Mouse (Mus musculus) kidney, postnatal 10 days (tissue): Measurements from ENCODE around the gene Cfap74.
"Not testable (repeated sequence)": the region's sequence is repeated elsewhere in the genome, so short reads cannot be mapped to it uniquely, and the experiment has no call there.

Source experiments
- DNase-seq: peaks from one replicate; pipeline ENCODE4 v3.0.0; 2021; ENCODE audit warnings: mixed read lengths

Cfap74 gene

DNA sequence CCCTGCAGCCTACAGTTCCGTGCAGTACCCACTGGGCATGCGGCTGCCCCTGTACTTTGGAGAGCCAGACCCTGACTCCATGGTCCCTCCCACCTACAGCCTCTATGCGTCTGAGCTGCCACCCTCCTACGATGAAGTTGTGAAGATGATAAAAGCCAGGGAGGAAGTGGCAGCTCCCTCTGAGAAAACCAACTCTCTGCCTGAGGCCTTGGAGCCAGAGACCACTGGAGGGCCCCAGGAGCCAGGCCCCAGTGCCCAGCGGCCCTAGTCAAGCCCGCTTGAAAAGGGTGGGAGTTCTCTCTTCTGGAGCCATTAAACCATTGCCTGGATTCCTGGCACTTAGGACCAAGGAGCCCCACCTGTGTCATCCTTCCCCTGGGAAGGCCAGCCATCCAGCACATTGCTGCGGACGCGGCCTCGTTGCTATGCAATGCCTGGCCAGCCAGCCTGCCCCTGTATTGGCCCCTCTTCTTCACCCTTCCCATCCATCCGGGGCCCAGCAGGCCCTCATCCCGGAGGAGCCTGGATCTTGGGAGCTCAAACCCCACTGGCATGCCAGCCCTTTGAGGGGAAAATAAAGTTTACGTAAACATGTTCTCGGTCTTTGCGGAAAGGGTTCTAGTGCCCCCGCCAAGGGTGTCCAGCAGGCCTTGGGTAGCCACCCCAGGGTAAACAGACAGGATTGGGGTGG is 61.4 kb downstream of the Cfap74 start:
- no peak for DNase-seq

DNA sequence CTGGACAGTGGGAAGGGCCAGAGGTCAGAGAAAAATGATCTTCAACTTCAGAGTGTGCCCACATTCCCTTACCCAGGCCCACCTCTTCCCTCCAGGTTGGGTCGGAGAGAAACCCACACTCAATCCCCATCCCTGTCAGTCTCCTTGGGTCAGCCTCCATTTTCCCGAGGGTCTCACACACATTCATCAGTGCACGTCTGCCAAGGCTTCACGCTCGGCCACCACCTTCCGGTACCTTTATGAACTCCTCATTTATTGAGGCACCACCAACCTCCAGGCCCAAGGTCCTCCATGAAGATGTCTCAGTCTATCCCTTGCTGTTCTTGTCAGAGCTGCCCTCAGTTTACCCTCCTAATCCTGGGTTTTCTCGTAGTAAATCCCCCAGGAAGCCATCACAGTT is 62.0 kb downstream of the Cfap74 start:
- DNase-seq = no peak

DNA sequence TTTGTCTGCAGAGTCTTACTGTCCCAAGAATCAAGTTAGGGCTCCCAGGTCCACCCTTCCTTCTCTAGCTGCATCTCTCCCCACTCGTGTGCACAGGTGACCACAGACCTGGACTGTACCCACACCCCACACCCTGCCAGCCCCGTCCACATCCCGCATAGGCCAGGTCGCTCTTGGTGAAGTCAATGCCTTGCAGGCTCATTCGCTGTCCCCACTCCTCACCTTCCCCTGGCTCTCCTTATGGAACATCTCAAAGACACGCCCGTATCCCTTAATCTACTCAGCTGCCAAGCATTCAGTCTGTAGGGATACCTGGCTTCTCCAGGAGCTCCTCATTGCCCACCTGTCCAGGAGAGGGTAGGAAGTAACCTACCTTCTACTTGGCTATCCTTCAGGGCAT is 62.4 kb downstream of the Cfap74 start:
- no peak for DNase-seq

DNA sequence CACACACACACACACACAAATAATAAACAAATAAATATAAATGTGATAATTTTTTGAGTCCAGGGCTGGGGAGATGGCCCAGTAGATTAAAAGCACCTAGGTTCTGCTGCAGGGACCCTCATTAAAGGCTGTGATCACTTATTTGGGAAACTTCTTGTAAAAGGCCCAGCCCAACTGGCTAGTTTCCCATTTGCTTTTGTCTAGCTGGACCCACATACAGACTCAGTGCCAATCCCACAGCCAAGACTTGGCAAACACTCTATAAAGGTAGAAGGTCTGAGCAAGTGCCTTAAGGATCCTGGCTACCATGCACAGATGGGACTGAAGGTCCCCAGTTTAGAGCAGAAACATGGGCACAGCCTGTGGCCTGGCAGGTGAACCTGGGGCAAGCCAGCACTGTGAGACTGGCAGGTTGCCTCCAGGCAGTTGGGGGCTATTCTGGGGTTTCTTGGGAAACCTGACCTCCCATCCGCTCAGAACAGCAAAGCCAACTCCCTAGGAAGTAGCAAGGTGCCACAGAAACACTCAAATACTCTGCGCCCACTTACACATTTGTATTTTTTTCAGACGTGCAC is 63.8 kb downstream of the Cfap74 start:
- DNase-seq = no peak

DNA sequence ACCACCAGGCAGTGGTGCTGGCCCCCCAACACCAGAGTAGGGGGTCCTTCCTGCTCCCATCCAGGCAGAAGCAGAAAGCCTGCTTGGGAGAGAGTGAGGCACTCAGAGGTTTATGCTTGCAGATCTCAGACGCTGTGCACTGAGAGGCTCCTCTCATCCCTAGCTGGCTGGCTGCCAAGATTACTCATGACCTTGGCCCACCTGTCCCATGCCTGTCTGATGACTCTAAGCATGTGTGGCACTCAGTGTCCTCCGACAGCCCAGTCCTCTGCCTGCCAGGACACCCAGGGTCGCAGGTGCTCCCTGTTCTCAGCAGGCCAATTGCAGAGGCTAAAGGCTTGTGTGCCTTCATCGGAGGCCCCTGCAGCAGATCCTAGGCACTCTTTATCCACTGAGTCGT is 64.3 kb downstream of the Cfap74 start:
- DNase-seq = peak; percentile 59

DNA sequence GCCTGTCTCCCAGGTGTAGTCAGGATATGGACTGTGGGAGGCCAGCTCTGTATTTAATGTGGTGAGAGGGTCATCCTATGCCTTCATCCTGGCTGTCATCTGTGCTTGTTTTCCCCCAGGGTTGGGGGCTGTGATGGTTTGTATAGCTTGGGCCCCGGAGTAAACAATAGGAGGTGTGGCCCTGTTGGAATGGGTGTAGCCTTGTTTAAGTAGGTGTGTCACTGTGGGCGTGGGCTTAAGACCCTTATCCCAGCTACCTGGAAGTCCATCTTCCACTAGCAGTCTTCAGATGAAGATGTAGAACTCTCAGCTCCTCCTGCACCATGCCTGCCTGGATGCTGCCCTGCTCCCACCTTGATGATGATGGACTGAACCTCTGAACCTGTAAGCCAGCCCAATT is 64.8 kb downstream of the Cfap74 start:
- not testable (repeated sequence) for DNase-seq

DNA sequence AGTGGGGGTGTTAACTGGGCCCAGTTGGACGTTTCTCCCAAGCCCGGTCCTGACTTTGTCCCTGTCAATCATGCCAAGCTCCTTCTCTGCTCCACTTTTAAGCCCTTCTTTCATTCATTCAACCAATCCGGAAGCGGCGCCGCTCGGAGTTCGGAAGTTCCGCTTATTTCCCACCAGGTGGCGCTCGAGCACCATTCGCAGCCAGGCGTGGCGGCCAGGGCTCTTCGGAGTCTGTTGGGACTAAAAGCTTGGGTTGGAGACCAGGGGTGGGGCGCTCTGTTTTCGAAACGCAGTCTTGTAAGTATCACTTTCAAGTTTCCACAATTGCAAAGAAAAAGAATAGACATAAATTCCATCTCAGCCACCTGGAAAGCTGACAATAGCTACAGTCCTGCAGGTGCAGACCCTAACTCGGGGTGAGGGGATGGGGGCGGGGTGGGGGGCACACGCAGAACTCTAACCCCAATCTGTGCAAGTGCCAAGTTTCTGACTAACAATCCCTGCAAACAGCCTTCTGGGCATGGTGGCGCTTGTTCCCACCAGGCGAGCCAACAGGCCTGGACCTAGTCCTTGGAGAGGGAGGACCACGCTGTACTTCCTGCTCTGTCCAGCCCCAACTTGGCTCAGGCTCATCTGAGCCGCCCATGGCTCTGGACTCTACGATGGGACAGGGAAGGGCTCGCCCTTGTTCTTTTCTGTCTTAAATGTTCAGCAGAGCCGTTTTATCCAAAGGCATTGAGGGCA is 72.6 kb downstream of the Cfap74 start:
- peak; percentile 87 for DNase-seq

DNA sequence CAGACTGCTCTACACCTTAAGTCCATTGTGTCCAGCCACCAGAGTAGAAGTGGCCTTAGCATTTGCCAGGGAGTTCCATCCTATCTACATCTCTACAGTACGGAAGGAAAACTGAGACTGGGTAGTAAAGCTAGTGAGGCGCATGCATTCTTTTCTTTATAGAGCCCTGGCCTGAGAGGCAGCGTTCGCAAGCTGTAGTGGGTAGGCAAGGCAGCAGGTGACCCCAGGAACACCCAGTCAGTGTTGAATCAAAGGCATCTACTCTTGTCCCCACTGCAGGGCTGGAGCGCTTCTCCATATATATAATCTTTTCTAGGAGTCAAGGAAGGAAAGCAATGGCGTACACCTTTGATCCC is 73.1 kb downstream of the Cfap74 start:
- DNase-seq = no peak

DNA sequence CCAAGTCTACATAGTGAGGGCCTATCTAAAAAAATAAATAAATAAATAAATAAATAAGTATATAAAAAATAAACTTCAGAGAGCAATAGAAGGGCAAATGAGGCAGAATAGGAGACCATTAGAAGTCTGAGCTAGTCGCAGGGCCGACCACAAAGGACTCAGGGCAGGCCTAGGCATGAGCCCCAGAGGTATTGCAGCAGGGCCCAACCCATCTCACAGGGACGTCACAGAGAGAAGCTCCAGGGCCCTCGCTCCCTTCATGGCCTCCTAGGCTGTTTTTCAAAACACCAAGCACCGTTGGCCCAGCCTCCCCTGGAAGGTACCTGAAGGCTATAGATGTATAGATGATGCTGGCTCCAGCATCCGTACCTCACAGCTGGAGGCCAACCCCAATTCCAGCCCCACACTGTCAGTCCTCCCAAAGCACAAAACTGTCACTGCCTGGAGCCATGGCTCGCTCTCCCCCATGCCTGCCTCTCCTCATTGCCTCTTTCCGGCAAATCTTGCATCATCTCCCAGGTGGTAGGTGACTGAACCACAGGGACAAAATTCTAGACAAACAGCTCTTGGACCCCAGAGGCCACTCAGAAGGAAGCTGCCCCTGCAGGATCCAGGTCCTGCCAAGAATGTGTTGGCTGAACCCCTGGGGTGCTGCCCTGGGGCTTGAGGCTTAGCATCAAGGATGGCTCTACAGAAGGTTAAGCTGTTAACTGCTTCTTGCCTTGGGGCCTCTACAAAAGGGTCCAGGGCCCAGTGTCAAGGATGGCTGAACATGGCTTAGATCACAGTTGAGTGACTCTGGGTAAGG is 73.9 kb downstream of the Cfap74 start:
- no peak for DNase-seq

DNA sequence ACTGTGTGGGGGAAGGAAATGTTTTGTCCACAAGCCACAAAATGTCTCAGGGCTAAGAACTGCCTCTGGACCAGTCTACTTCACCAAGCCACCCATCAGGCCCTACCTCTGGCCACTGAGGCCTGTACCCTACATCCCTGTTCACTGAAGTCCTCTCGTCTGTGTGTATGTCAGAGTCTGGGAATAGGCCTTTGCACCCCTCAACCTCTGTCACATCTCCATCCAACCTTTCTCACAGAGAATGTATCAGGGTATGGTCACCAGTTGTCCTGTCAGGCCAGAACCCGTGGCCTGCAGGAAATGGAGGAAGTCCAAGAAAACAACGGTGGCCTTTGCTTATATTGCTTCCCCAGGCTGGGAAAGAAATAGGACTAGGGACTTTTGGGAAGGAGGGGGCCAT is 76.5 kb downstream of the Cfap74 start:
- DNase-seq = no peak

DNA sequence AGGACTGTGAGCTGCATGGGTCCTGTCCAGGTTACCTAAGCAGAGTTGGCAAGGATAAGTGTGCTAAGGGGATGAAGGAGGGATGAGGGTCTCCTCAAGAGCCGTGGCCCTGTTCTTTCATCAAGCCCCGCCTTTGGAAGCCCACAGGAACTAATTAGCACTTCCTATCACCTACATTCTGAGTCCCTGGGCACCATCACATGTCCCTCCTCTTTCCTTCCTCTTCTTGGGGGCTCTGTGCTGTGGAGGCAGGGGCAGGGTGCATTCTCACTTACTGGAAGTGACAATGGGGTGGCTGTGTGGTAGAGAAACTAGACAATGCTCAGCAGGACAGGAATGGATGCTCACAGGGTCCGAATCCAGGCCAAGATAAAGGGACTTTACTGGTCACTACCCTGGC is 78.8 kb downstream of the Cfap74 start:
- no peak for DNase-seq

DNA sequence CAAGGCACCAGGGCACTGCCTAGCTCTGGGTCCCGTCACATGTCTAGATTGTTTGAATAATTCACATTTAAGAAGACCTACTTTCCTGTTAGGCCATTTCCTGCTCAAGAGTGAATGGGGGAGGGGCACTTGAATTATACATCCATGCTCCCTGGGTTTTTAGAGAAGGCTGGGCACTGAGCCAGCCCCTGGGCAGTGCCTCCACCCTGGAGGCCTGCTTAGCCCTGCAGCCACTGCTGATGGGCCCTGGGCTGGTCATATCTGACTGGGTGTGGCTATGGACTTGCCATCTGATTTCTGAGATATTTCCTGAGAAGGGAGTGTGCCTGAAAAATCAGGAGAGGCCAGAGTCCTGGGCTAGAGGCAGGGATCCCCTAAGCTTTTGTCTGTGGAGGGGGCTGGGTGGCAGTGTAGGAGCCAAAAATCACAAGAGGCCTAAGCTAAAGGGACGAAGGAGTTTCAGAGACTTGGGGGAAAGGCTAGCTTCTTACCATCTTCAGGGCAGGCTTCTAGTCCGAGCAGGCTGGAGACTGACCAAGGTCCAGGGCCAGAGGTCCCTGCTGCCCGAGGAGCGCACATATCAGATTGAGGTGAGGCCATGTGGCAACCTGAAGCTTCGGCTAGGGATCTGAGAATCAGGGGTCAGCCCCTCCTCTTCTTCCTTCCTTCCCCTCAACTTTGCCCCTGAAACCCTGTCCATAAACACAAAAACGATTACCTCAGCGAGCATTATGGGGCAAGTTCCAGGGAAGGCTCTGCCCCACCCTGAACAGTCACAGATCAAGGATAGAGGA is 79.4 kb downstream of the Cfap74 start:
- DNase-seq = peak; percentile 88

DNA sequence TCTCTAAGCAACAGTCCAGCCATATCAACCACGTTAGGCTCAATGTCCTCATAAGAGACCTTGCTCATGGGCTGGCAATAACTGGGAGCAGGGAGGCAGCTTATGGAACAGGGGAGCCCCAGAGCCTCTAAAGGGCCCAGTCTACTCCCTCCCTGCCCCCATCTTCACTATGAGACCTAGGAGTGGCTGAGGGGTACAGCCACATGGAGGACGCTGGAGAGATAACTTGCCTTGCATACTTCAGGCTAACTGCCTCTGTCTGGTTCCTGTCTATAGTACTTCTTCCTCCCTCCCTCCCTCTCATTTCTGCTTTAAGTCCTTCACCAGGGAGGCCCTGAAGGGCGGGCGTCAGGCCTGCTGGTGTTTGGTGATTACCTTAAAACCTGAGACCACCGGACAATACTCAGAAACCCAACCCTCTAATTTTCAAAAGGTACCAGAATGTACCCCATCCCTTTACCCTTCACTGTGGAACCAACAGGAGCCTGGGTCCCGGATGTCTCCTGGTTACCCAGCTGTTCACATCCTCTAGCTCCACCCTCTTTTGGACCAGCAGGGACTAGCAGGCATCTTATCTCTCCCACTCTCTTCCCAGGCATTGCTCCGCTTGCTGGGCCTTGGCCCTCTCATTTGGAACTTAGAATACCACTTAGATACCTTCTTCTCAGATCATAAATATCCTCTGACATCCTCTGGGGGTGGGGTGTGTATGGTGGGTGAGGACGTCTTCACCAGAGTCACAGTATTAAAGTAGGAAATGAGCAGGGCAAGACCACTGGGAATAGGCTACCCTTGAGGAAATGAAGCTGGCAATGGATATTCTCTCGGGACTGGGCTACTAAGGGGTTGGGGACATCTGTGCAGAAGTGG is 80.3 kb downstream of the Cfap74 start:
- DNase-seq = no peak

DNA sequence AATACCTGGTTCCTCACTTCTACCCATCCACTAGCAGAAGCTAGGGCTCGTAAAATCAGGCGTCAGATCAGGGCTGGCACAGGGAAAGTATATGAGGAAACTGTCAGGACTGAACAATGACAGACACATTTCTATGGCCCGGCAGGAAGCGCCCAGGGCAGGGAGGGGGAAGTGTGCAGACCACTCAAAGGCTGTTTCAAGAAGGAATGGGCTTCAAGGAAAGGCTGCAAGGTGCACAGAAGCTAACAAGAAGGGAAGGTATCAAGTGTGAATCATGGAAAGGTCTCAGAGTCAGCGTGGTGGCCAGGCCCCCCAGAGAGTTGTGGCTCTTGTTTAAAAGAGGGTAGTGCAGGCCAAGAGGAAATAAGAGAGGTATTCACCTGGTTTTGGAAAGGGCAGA is 81.5 kb downstream of the Cfap74 start:
- no peak for DNase-seq

DNA sequence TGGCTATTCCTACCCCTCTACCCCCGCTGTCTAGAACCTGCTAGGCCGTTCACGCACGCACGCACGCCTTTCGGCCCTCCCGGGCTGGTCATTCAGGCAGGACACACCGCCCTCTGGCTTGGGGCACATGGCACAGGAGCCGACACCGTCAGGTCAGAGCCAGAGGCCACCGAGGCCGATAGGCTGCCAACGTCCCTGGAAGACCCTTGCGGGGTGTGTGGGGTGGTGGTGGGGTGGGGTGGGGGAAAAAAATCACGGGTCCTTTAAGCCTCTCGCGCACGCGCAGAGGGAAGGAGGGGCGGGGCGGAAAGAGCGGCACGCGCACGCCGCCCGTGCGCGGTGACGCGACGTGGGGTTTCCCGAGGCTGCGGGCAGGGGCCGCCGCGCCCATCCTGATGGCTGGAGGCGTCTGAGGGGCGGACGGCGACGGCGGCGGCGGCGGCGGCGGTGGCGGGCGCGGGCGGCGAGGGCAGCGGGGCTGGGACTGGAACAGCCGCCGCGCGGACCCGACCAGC is 82.1 kb downstream of the Cfap74 start, which contains the start of gene Gnb1:
Gene Gnb1 (plus strand): TSS at position 372 of the 515 bp plus-strand sequence.
- DNase-seq = peak; percentile 98

DNA sequence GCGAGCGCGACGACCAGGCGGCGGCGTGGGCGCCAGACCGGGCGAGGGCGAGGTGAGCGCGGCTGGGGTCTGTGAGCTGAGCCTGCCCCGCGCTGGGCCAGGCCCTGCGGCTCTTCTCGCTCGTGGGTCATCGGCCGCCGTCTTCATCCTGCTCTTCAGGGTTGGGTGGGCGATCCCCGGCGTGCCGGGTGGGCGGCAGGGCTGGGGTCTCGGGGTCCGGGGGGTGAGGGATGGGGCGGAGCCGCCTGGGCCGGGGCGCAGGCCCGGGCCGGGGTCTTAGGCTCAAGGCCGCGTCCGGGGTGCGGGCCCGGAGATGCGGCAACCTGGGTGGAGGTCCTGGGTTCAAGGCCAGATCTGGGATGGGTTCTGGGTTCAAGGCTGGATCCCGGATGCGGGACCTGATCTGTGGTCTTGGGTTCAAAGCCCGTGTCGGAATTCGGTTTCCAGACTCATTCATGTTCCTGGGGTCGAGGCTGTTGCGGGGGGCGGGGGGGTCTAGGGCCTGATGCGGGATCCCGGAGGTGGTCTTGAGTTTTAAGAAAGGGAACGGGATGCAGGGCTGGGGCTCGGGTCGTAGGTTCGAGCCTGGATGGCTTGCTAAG is 82.6 kb downstream of the Cfap74 start:
- DNase-seq = no peak

DNA sequence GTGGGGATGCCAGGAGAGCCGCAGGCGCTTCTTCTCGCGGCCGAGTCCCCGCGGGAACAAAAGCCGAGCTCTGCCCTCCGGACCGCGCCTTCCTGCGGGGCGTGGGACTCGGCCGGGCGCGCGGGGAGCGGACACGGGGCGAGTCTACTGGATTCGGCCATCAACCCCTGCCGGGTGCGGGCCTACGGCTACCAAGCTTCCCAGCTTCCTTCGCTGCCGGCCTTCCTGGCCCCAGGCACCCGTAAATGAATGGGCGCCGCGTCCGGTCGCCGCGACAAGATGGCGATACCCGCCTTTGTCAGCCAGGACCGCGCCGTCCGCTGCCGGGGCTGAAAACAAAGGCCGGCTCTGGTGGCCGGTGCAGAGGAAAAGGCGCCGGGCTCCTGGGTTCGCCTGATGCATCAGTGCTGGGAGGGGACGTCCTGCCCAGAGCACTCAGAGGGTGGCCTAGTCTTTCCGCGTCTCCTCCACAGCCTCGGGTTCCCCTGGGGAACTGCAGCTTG is 83.2 kb downstream of the Cfap74 start:
- DNase-seq = peak; percentile 76

DNA sequence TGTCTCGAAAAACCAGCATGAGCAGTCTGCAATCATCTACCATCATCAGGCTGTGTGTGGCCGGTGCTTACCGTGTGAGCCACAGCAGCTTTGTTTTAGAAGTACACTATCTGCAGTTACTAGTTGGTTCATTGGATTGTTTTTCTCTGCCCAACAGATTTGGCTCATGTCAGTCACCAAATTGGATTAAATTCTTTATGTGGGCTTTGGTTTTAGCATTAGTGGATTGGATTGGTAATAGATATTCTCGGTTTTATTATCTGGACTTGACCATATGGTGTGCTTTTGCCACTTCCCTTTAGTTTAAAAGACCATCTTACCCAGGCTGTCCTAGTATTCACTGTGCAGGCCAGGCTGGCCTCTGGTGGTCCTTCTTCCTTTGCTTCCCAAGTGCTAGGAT is 85.9 kb downstream of the Cfap74 start:
- no peak for DNase-seq

DNA sequence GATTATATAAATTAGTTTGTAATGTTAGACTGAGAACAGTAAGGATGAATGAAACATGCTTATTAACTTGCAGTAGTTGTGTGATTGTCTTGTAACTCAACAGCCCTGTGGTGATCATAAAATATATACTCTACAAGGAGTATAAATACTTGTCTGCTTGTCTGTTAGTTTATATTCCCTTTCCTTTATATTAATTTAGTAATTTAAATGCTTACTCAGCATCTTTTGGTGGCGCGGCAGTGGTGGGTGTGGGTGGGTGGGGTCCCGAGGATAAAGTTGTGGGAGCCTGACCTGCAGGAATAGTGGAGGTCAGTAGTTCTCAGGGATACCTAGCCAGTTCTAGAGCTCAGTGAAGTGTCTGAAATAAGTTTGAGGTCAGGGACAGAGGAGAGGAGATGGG is 89.0 kb downstream of the Cfap74 start:
- no peak for DNase-seq

DNA sequence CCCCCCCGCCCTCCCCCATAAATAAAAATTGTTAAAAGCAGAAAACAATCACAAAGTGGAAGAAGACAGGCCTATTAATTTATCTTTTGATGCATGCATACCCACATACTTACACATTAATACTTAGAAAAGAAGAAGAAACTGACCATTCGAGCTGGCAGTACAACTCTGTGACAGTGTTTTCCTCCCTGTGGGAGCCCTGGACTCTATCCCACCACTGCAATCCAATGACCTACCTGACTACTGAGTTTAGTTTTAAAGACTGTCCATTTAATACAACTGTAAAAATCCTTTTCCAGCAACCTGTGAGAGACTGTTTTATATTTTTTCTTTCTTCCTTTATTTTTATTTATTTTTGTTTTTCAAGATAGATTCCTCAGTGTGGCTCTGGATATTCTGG is 92.1 kb downstream of the Cfap74 start:
- no peak for DNase-seq

DNA sequence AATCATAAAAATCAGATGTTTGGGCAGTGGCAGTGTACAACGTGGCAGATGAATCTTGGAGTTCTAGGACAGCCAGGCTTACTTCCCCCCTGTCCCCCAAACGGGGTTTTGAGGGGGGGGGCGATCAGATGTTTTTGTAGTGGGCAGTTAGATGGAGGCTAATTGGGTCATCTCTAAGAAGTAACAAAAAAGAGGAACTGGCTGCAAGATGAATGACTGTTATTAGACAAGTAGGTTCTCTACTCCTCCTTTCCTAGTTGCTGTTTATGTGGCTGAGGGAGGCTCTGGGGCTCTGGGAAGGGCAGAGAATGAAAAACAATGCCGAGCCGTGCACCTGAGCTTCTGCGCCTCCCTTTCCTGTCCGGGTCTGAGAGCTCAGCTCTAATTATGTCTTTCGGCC is 96.1 kb downstream of the Cfap74 start:
- no peak for DNase-seq
